31 mouse cellular contexts compared by ENCODE assay signal in the genomic region with DNA sequence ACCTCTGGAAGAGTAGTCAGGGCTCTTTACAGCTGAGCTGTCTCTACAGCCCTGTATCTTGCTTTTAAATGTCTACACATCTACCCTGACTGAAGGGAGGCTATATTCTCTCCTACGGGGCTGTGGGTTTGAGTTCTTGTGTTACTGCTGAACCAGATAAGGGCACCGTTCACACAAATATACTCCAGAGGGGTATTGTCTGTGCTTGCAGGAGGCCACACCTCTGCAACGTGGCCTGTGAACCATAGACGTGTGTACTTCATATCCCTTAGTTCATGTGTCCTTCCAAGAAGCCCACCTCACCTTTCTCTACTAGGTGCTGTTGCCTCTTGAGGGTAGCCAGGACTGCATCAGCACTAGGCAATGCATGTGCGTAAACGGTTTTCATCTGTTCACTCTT. TPM values are rescaled to one million over a fixed set of nuclear protein-coding genes. Genes with fewer than 3 reads are reported as not detected.
A peak's percentile ranks its signal among the peaks of the same experiment; 100 is the strongest.
DNase-seq lines count a peak whose midpoint lies in the region; ATAC-seq and TF ChIP-seq lines count a peak whose summit lies in the region.
"Had no signal": no experiment of that assay in that cellular context is flagged by ENCODE, and none has a peak within 500 bp of the region (broad histone marks: within the 10 kb centered on the region; RNA-seq: fewer than 3 reads in every experiment).

No protein-coding gene starts in this region.

- no peak for TF ChIP-seq RAD21 in MEL (IDR thresholded peaks at IDR 0.05; ENCODE audit: low read depth, low read length)

- H3K4me3 ChIP-seq in heart, embryonic 11.5 days (ENCODE audit: low read depth, low read length) = no peak overlapping the region
- H3K4me3 ChIP-seq in hindbrain, postnatal 0 days (ENCODE audit: low read length) = no peak overlapping the region
- no peak overlapping the region for H3K4me3 ChIP-seq in hindbrain, embryonic 16.5 days (ENCODE audit: low read length)
- no peak overlapping the region for H3K4me3 ChIP-seq in MEL (ENCODE audit: control insufficient read depth in 1 of 2, insufficient read depth in 1 of 2, low read depth in 2 of 2, low read length in 2 of 2)
- H3K4me3 ChIP-seq in liver, embryonic 14.5 days (ENCODE audit: insufficient read depth in 1 of 2, low read depth in 2 of 2, low read length in 2 of 2) = no peak overlapping the region
- H3K4me3 ChIP-seq: gastrocnemius, adult 2 months; heart, embryonic 15.5 days; myocyte; neural tube, embryonic 13.5 days; stomach, embryonic 15.5 days had no signal

- H3K9me3 ChIP-seq in heart, embryonic 11.5 days (replicated peaks; ENCODE audit: control insufficient read depth, low read length) = no peaks in the 10 kb centered on the region
- H3K9me3 ChIP-seq in hindbrain, postnatal 0 days (ENCODE audit: low read length) = no peaks in the 10 kb centered on the region
- no peaks in the 10 kb centered on the region for H3K9me3 ChIP-seq in hindbrain, embryonic 16.5 days (ENCODE audit: control insufficient read depth, low read length)
- H3K9me3 ChIP-seq in MEL (replicated peaks; ENCODE audit: insufficient read depth, low read length) = no peaks in the 10 kb centered on the region
- no peaks in the 10 kb centered on the region for H3K9me3 ChIP-seq in liver, embryonic 14.5 days (ENCODE audit: control insufficient read depth, low read length)
- H3K9me3 ChIP-seq: heart, embryonic 15.5 days; neural tube, embryonic 13.5 days; stomach, embryonic 15.5 days had no signal

- no peak for TF ChIP-seq EP300 in MEL (IDR thresholded peaks at IDR 0.05; ENCODE audit: low read depth in 1 of 2, low read length in 2 of 2)
- TF ChIP-seq EP300 in liver, embryonic 14.5 days (IDR thresholded peaks at IDR 0.05; ENCODE audit: low read depth) = peak; percentile 35

- H3K27me3 ChIP-seq in heart, embryonic 11.5 days (ENCODE audit: control insufficient read depth, insufficient read depth, low read length) = no peaks in the 10 kb centered on the region
- H3K27me3 ChIP-seq in hindbrain, postnatal 0 days (ENCODE audit: insufficient read depth, low read length) = no peaks in the 10 kb centered on the region
- no peaks in the 10 kb centered on the region for H3K27me3 ChIP-seq in hindbrain, embryonic 16.5 days (replicated peaks; ENCODE audit: control insufficient read depth, insufficient read depth, low read length)
- no peaks in the 10 kb centered on the region for H3K27me3 ChIP-seq in MEL (ENCODE audit: control insufficient read depth in 1 of 2, insufficient read depth in 2 of 2, low read length in 2 of 2)
- H3K27me3 ChIP-seq in liver, embryonic 14.5 days (ENCODE audit: control insufficient read depth, insufficient read depth, low read length) = no peaks in the 10 kb centered on the region
- H3K27me3 ChIP-seq: heart, embryonic 15.5 days; neural tube, embryonic 13.5 days; stomach, embryonic 15.5 days had no signal

- H3K27ac ChIP-seq in heart, embryonic 11.5 days (ENCODE audit: low read depth, low read length) = peak overlapping the region; percentile 62
- H3K27ac ChIP-seq in hindbrain, postnatal 0 days = peak overlapping the region; percentile 17; the same call in 1 of the 2 replicates
- H3K27ac ChIP-seq in hindbrain, embryonic 16.5 days (ENCODE audit: low read depth, low read length) = no peak overlapping the region; the same call in 1 of the 2 replicates
- no peak overlapping the region for H3K27ac ChIP-seq in MEL (ENCODE audit: control insufficient read depth, low read depth, low read length)
- H3K27ac ChIP-seq in liver, embryonic 14.5 days = peak overlapping the region; percentile 4; the same call in 1 of the 2 replicates
- H3K27ac ChIP-seq: gastrocnemius, adult 2 months; heart, embryonic 15.5 days; neural tube, embryonic 13.5 days; stomach, embryonic 15.5 days had no signal

- H3K4me1 ChIP-seq in heart, embryonic 11.5 days (ENCODE audit: control insufficient read depth, insufficient read depth, low read length) = 0 out of 2 replicates have a peak, but pooled peaks cover 5% of the 10 kb centered on the region
- H3K4me1 ChIP-seq in hindbrain, postnatal 0 days (ENCODE audit: insufficient read depth, low read length) = no peaks in the 10 kb centered on the region
- peaks cover 23% of the 10 kb centered on the region for H3K4me1 ChIP-seq in hindbrain, embryonic 16.5 days (ENCODE audit: control insufficient read depth, insufficient read depth, low read depth, low read length)
- H3K4me1 ChIP-seq in MEL (ENCODE audit: control insufficient read depth in 1 of 2, insufficient read depth in 2 of 2, low read length in 2 of 2) = peaks cover 5 to 12% of the 10 kb centered on the region in 2 experiments
- peaks cover 32 to 48% of the 10 kb centered on the region in 2 experiments for H3K4me1 ChIP-seq in liver, embryonic 14.5 days (replicated peaks; ENCODE audit: control insufficient read depth in 2 of 2, insufficient read depth in 2 of 2, low read length in 1 of 2)
- H3K4me1 ChIP-seq: heart, embryonic 15.5 days; stomach, embryonic 15.5 days had no signal

- 78% methylated on average over 6 of the region's 6 CpGs for WGBS in heart, embryonic 11.5 days (ENCODE audit: insufficient replicate concordance)
- WGBS in hindbrain, postnatal 0 days = 72% methylated on average over 6 of the region's 6 CpGs
- WGBS in hindbrain, embryonic 16.5 days = 87% methylated on average over 6 of the region's 6 CpGs
- 34% methylated on average over 6 of the region's 6 CpGs for WGBS in liver, embryonic 14.5 days (ENCODE audit: insufficient replicate concordance)

- no peak for TF ChIP-seq CTCF in hindbrain, postnatal 0 days (IDR thresholded peaks at IDR 0.05; ENCODE audit: low read depth)
- no peak for TF ChIP-seq CTCF in MEL (IDR thresholded peaks at IDR 0.05 in 2 of 3, conservative IDR thresholded peaks at IDR 0.05 in 1 of 3; ENCODE audit: control insufficient read depth in 1 of 3, insufficient read depth in 1 of 3, low read depth in 2 of 3, low read length in 3 of 3, poor library complexity in 1 of 3, severe bottlenecking in 1 of 3)
- TF ChIP-seq CTCF in liver, embryonic 14.5 days (IDR thresholded peaks at IDR 0.05; ENCODE audit: low read depth) = no peak

- no peak overlapping the region for H3K4me2 ChIP-seq in heart, embryonic 11.5 days
- H3K4me2 ChIP-seq in hindbrain, postnatal 0 days (ENCODE audit: low read depth, low read length) = no peak overlapping the region
- no peak overlapping the region for H3K4me2 ChIP-seq in hindbrain, embryonic 16.5 days (ENCODE audit: low read length)
- H3K4me2 ChIP-seq in liver, embryonic 14.5 days (ENCODE audit: low read depth) = no peak overlapping the region
- H3K4me2 ChIP-seq: heart, embryonic 15.5 days; neural tube, embryonic 13.5 days; stomach, embryonic 15.5 days had no signal

- H3K36me3 ChIP-seq in heart, embryonic 11.5 days (ENCODE audit: control insufficient read depth, insufficient read depth, low read length) = peaks cover 10% of the 10 kb centered on the region
- peaks cover 3% of the 10 kb centered on the region; the same call in 1 of the 2 replicates for H3K36me3 ChIP-seq in hindbrain, postnatal 0 days (ENCODE audit: insufficient read depth, low read length)
- H3K36me3 ChIP-seq in hindbrain, embryonic 16.5 days (ENCODE audit: control insufficient read depth, insufficient read depth, low read length) = peaks cover 5% of the 10 kb centered on the region
- H3K36me3 ChIP-seq in MEL (ENCODE audit: control insufficient read depth in 1 of 2, insufficient read depth in 2 of 2, low read length in 2 of 2) = peaks cover 0 to 10% of the 10 kb centered on the region in 2 experiments; a peak in 2 of 4 replicates
- no peaks in the 10 kb centered on the region for H3K36me3 ChIP-seq in liver, embryonic 14.5 days (replicated peaks; ENCODE audit: control insufficient read depth, insufficient read depth, low read depth)

- intact Hi-C loops in heart, postnatal 36 days (cut with DNase I) = loop anchor here (10.0 kb wide), 1 partner anchor 1003 kb away; no protein-coding TSS in a partner anchor

- ATAC-seq in heart, embryonic 11.5 days (replicated peaks; ENCODE audit: insufficient number of reproducible peaks, low FRiP score, low TSS enrichment) = peak; percentile 77
- no peak for ATAC-seq in hindbrain, postnatal 0 days
- ATAC-seq in hindbrain, embryonic 16.5 days = no peak
- peak; percentile 16; the same call in 1 of the 2 replicates for ATAC-seq in liver, embryonic 14.5 days (ENCODE audit: insufficient read depth)
- ATAC-seq: CD4-positive, CD25-positive, alpha-beta regulatory T cell, adult 4 months; forebrain, embryonic 14.5 days; midbrain, embryonic 16.5 days had no signal

- DNase-seq in heart, postnatal 36 days = no peak
- DNase-seq in hindbrain, postnatal 0 days (ENCODE audit: low spot score) = no peak
- peak; percentile 30 for DNase-seq in MEL (ENCODE audit: low read depth, low spot score)
- DNase-seq in liver, embryonic 14.5 days (ENCODE audit: low read depth in 3 of 3, low spot score in 3 of 3) = peak; percentile 13 to 28 (median 22)
- no peak for DNase-seq in layer of hippocampus, adult 11-12 months (ENCODE audit: low spot score)
- no peak for DNase-seq in spleen, adult 12 weeks (ENCODE audit: low spot score)
- DNase-seq: adrenal gland, postnatal 25 days; cerebellum, adult 9-10 months; gastrocnemius, adult 2 months; kidney, adult 18-20 months; kidney, postnatal 10 days; layer of hippocampus, postnatal 36 days; lung, adult 18-20 months; lung, postnatal 10 days; thymus, postnatal 25 days had no signal

- no peak overlapping the region for H3K9ac ChIP-seq in heart, embryonic 11.5 days (ENCODE audit: low read depth, low read length)
- H3K9ac ChIP-seq in hindbrain, postnatal 0 days (replicated peaks; ENCODE audit: low read length) = no peak overlapping the region
- H3K9ac ChIP-seq in hindbrain, embryonic 16.5 days (ENCODE audit: low read depth, low read length) = no peak overlapping the region
- H3K9ac ChIP-seq in MEL (ENCODE audit: control insufficient read depth, low read depth, low read length, poor library complexity, severe bottlenecking) = no peak overlapping the region
- H3K9ac ChIP-seq in liver, embryonic 14.5 days (replicated peaks) = no peak overlapping the region
- H3K9ac ChIP-seq: heart, embryonic 15.5 days; neural tube, embryonic 13.5 days; stomach, embryonic 15.5 days had no signal

- H3K79me2 ChIP-seq in MEL (ENCODE audit: control insufficient read depth, insufficient read depth, low read length, poor library complexity) = peaks cover 3% of the 10 kb centered on the region

- no peak for TF ChIP-seq POLR2A in MEL (IDR thresholded peaks at IDR 0.05; ENCODE audit: control insufficient read depth in 1 of 2, insufficient read depth in 1 of 2, low read depth in 1 of 2, low read length in 2 of 2, poor library complexity in 1 of 2)

RNA-seq across cellular contexts. Expression of a gene that starts 28.4 kb away (rescaled TPM):
- polyA plus RNA-seq in heart, embryonic 11.5 days (2014; fragmentation: Nextera tagmentation; extraction: Ambion mirVana) = not detected in 2 replicates
- not detected for total RNA-seq in heart, postnatal 36 days (2021)
- total RNA-seq in hindbrain, postnatal 0 days (2014; rRNA removed) = not detected in 2 replicates
- polyA plus RNA-seq in hindbrain, postnatal 0 days (2015; fragmentation: Nextera tagmentation; extraction: Ambion mirVana) = not detected in 2 replicates
- polyA plus RNA-seq in hindbrain, embryonic 16.5 days (2015; fragmentation: Nextera tagmentation; extraction: Ambion mirVana) = not detected in 2 replicates
- not detected in 2 replicates for total RNA-seq in MEL (2012; rRNA removed)
- polyA plus RNA-seq in MEL (2012; ENCODE audit: insufficient read depth in 1 of 2, insufficient read length in 2 of 2, low read depth in 1 of 2, low replicate concordance in 2 of 2, missing spikeins in 1 of 2) = not detected
- not detected in 2 replicates for polyA plus RNA-seq in liver, embryonic 14.5 days (2012; rRNA removed)
- not detected in 2 replicates for polyA plus RNA-seq in liver, embryonic 14.5 days (2014; fragmentation: Nextera tagmentation; extraction: Ambion mirVana)
- total RNA-seq: adrenal gland, postnatal 25 days; gastrocnemius, adult 2 months; gastrocnemius, postnatal 4 days; layer of hippocampus, adult 8-10 months; layer of hippocampus, postnatal 36 days; left cerebral cortex, postnatal 10 days had no signal
- polyA plus RNA-seq: brain, embryonic 14.5 days; CD4-positive, CD25-positive, alpha-beta regulatory T cell, adult 4 months; embryonic facial prominence, embryonic 14.5 days; forebrain, embryonic 14.5 days; frontal cortex, adult 2 months; heart, embryonic 15.5 days; limb, embryonic 11.5 days; midbrain, embryonic 16.5 days; myocyte; neural tube, embryonic 13.5 days; stomach, embryonic 15.5 days had no signal

Comparison
In these comparisons a context has a peak if more than half of its experiments do, and no peak if none do; other contexts are left out.
1. H3K27ac ChIP-seq: peak in heart, embryonic 11.5 days (single experiment), hindbrain, postnatal 0 days (single experiment) and liver, embryonic 14.5 days (single experiment); none in hindbrain, embryonic 16.5 days (single experiment) and MEL (single experiment).
2. ATAC-seq: peak in heart, embryonic 11.5 days (single experiment) and liver, embryonic 14.5 days (single experiment); none in hindbrain, postnatal 0 days (single experiment) and hindbrain, embryonic 16.5 days (single experiment).
3. DNase-seq: peak in MEL (single experiment) and liver, embryonic 14.5 days (3 of 3); none in heart, postnatal 36 days (0 of 2), hindbrain, postnatal 0 days (single experiment), layer of hippocampus, adult 11-12 months (single experiment) and spleen, adult 12 weeks (single experiment).